Mouse (Mus musculus): ENCODE results near the gene Stx18.
A peak's percentile ranks its signal among the peaks of the same experiment; 100 is the strongest.

Stx18 gene

DNA sequence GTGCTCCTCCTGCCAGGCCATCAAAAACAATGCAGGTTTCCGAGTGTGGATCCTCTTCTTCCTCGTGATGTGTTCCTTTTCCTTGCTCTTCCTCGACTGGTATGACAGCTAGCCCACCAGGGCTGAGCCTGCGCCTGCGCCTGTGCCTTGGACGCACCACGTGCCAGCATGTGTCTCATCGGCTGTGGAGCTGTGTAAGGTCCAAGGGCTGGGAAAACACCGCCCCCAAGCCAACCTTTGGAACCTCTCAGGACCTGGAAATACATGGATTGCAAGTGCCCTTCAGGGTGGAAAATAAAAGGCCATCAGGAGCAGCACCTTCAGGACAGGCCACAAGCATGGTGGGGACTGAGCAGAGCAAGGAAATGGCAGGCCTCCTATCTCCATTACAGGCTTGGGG, 97.7 kb downstream of the Stx18 start:
- no peak for DNase-seq (ENCODE audit: low read depth)

DNA sequence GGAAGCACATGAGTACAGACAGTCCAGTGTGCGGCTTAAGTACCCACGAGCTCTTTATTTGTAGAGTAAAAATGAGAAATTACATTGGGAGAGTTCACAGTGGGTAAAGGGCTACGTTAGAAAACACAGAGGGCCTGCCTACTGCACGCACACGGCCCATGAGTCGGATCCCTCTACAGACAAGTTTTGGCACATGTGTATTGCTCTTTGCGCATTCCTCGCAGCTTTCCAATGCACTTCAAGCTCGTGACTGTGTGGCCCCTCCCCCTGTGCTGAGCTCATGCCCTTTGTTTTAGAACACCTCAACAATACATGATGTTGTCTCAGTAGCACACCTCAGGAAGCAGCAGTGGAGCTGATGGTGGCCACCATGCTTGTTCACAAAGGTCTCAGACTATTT, 98.6 kb downstream of the Stx18 start:
- DNase-seq (ENCODE audit: low read depth), result no peak

DNA sequence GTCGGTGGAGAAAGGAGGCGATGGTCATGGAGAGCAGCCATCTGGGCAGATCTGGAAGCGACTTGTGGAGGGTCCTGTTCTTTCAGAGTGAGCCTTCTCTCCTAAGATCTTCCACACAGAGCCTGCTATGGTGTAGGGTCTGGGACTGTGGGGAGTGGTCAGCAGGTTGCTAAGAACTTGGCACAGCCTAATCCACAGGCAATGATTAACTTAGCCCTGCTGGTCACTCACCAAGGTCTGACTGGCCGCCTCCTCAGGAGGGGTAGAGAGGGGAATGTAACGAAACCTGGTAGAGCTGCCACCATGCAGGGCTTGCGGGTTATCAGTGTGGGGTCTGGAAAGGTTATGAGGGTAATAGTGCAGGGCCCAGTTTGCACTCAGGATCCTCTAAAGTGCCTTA, 102.4 kb downstream of the Stx18 start:
- no peak for DNase-seq (ENCODE audit: low read depth)

DNA sequence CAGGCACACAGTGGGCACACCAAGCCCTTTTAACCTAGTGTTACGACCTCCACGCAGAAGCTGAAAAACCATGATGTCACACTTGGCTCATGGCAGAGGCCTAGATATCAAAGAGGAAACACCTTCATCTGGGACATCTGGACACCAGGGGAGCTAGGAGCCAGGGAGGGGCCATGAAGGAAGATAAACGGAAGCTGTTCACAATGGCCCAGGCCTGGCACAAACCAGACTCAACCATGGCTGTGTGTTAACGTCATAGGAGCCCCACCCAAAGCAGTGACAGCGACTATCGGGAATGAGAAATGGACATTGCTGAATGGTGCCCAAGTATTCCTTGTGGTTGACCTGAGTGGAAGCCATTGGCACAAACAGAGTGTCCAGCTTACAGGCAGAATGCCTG, 108.0 kb downstream of the Stx18 start:
- DNase-seq (ENCODE audit: low read depth), result peak; percentile 3

DNA sequence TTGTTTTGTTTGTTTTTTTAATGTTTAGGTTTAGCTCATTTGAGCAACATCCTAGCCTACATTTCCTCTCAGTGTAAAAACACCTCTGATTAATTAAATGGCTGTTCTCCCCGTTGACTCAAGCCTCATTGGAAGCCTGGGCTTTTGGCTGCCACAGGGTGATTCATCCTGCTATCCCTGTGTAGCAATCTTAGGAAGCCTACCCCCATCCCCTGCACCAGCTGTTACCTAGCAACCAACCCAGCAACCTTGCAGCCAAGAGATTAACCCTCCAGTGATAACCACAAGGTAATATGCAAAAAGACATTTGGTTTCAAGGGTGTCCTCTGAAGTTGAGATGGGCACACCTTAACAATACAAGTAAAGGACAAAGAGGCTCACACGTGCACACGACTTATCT, 112.7 kb downstream of the Stx18 start:
- no peak for DNase-seq (ENCODE audit: low read depth)

DNA sequence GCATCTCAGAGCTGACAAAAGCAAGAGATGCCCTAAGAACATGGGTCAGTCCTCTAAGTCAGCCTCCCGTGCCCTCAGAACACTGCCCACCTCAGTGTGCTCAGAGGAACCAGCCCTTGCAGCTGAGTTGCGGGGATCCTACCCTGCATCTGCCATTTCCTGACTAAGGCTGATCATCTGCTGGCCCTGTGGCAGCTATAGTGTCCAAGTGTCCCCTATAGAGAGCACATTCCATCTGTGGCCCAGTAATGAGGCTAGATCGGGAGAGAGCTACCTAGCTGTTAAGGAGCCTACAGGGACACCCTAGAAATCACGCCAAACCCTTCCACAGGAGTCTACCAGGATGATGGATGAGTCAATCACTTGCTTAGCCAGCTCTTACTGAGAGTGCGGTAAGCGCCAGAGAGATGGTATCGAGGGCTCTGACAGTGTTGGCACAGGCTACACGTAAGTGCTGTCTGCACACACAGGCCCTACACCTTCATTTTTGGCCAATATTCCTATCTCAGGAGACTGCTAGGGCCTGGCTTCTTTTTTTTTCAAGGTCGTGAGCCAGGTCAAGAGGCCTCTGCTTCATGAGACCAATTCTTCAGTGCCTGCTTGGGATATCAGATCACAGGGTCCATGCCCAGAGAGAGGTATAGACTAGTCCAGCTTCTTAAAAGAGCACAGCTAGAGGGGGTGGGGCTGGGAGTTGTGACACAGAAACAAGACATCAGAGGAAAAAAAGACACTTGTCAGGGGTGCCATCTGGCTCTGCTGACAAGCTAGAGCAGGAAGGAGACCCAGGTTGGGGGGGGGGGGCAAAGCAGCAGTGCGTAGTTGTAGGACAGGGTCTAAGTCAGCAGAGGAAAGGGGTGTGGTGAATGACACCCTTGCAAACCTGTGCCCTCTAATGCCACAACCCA, 113.9 kb downstream of the Stx18 start:
- no peak for DNase-seq (ENCODE audit: low read depth)

DNA sequence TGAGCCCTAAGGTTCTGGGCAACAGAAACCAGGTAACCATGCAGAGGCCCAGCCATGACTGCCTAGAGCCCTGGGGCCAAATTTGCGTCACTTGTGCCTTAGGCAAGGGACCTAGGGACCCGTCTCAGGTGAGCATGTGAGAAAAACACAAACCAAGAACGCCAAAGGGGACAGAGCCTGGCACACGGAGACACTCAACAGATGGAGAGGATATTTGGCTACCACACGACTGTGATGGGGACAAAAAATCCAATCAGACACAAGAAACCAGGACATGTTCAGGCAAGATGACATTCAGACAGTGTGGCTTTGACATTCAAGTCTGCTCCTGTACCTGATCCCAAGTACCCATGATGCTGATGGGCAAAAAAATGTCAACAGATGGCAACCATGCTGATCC, 115.1 kb downstream of the Stx18 start:
- DNase-seq (ENCODE audit: low read depth), result no peak

DNA sequence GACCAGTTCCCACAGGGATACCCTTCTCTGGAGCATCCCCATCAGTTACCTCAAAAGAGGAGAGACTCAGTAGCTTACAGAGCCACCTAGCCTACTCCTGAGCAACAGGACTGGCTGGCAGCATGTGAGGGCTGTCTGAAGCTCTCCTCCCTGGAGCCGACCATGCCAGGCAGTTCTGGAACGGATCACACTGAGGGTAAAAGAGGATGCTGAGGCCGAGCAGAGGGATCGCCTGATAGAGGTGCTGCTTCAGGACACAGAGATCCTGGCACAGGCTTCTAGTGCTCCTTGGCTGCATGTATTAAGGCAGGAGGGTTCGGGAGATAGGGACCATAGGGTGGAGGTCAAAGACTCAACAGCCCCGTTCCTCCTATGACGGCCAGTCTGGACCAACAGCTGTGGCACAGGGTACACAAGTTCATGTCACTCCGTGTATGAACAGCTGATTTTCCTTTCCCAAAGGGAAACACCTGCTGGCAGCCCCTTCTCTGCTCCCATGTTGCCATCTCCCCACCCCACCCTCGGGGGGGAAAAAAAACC, 119.0 kb downstream of the Stx18 start:
- no peak for DNase-seq (ENCODE audit: low read depth)

DNA sequence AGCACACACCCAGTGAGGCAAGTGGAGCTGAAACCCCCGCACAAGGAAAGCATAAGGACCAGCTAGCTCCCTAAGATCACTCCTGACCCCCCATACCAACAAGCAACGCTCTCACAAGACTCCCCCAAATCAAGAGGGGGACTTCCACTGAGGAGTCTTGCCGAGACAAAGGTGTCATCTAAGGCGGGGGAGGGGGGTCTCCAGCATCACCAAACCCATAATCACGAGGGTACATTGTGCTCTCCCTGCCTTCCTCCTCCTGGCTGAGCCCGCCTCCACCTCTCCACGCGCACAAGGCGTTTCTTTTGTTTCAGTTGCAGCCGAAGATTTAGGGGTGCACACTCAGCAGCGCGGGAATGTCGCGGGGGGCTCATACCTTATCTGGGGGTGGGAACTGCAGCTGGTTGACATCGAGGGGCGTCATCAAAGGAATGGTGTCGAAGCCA, 120.0 kb downstream of the Stx18 start:
- DNase-seq (ENCODE audit: low read depth), result no peak

DNA sequence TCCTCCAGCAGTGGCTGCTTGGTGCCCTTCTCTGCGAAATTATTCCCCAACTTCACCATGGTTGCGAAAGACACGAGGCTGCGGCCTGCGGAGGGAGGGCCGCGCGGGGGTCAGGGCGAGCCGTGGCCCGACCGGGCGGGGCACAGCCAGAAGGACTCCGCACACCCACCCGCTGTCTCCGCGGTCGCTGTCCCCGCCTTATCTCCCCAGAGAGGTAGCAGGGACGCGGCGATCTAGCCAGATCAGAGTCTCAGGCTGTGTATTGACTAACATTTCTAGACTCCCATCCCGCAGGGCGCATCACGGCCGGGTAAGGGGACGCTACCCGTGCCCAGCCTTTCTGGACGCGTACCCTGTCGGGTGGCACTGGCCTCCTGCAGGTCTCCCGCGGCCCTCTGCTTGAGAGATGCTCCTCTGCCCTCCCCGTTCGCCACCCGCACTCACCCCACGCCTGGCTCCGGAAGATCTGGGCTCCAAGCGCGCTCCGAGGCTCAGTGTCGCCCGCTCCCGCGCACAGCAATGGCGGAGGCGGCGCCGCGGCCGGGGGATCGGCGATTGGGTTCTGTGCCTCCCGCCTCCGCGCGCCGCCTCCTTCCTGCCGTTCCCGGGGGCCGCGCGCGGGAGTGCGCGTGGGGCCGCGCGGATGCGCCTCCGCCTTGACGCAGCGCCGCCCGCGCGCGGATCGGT, 120.5 kb downstream of the Stx18 start:
- DNase-seq (ENCODE audit: low read depth), result no peak

DNA sequence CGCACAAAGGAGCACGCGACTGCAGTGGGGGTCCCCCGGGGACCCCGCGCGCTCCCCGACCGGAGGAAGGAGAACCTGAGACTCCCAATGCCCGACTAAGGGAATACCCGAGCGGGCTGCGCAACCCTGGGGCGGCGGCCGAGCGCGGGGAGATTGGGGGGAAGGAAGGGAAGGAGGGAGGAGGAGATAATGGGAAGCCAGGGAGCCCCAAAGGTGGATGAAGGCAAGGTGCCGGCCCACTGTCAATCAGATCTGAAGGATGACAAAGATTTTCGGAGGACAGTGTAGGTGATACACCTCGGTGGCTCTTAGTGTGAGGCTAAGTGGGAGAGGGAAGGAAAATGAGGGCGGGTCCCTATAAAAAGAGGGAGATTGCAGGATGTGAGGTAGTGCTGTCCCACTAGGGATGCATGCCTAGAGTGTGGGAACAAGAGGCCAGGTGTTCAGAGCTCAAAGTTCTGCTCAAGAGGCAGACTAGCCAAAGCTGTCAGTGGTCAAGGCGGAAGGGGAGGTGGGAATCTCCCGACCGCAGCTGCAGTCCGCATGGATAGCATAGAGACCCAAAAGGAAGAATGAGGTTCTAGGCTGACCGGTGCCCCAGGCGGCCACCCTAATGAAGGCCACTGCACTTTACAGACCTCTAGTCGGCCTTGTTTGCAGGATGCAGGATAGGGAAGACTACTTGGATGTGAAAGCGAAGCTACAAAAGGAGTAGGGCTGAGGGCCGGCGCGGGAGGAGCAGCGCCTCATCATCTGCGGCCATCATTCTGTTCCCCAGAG, 121.3 kb downstream of the Stx18 start, which contains the start of gene Nsg1:
TSS of gene Nsg1 (minus strand) at position 274 of the 780 bp plus-strand sequence.
- no peak for DNase-seq (ENCODE audit: low read depth)

DNA sequence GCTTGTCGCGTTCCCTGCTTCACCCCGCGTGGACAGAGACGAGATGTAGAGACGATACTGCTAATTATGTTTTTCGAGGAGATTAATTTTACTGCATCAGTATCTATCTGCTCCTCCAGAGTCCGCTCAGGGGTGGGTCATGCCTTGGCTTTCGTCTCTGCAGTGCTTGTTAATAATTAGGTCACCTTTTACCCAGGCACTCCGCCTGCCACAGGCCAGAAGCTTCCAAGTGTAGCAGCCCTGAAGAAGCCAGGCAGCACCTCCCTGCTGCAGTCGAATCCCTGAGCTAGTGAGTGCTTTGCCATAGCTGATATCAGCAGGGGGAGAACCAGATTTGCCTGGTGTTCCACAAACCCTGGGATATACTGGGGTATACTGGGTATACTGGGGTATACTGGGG, 130.0 kb downstream of the Stx18 start:
- no peak for DNase-seq (ENCODE audit: low read depth)

DNA sequence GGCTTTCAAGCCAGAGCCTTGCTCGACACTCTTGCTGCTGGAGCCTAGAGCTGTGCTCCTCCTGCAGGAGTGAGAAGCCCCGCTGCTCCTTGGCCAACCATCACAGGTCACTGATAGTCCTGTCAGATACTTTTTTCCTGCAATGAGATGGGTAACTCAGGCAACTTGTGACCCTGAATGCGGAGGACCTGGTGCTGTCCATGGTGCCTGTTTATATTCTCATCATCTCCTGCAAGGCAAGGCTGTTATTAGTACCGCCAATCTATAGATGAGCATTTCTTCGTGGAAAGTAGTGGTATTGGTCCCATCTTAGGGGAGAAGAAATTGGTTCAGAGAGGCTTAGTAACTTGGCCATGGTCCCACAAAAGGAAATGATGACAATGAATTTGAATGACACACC, 135.2 kb downstream of the Stx18 start:
- DNase-seq (ENCODE audit: low read depth), result no peak

DNA sequence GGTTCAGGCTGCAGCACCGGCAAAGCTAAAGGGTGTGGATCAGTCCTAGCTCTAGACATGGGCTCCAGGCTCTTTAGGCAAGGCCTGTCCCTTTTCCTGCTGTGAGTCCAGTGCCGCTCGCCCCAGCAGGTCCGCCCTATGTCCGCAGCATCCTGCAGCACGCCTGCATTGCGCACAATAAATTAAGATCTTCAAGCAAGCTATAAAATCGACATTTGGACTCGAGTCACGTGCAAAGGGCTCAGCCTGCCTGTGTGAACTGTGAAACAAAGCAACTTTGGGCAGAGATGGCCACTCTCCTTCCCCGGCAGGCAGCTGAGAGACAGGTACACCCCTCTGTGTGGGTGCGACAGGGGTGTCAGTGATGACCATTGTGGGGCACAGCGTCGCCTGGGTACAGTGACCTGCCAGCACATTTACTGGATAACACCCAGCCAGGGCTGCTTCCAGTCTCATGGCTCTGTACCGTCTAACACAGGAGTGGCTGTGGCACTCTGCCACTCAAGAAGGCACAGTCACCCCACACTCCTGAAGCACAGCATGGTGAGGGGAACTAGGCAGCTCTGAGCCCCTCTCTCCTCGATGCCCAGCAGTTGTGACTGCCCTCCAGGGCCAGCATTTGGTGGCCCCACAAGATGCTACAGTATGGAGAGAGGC, 135.8 kb downstream of the Stx18 start:
- no peak for DNase-seq (ENCODE audit: low read depth)

DNA sequence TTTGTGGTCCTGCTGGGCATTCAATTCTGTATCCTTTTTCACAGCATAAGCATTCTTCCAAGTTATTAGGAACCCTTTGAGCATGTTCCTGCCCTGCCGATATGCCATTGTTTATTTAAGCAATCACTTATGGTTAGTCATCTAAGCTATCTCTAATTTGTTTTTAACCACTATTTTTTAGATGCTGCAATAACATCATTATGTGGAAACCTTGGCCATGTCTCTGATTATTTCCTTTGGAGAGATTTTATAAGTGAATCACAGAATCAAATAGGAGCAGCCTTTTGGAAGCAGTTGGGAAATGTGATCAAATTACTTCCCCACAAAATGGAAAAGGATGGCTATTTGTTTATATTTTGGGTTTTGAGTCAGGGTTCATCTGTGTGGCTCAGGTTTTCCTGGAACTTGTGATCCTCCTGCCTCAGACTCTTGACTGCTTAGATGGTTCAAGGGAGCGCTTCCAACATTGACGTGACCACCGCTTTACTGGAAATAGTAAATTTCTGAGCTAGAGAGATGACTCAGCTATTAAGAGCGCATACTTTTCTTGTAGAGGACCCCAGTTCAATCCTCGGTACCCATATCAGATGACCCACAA, 146.2 kb downstream of the Stx18 start:
- no peak for DNase-seq (ENCODE audit: low read depth)

DNA sequence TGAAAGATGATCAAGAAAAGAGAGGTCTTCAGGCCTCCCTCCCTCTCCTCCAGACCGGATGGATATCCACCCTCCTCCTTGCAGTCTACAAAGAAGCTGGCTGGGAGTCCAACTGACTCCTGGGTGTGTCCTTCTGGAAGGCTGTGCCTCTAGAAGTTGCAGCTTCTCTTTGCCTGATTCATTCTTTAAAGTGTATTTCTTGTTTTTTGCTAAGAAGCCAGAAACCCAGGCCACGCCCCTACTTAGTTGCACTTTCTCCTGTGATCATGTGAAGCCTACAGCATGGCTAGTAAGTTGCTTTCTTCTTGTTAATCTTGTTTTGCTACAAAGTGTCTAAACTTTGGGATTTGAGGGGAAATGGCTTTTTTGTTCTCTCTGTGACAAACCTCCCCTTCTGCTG, 148.5 kb downstream of the Stx18 start:
- DNase-seq (ENCODE audit: low read depth), result no peak
